Mouse (Mus musculus) brain, adult 2 months (tissue): ENCODE measurements at regions not wholly inside any gene's neighbourhood (a gene's known extent, or its start where the extent isn't known, plus 50 kb on each side); places are given as distances from the start of the nearest gene placed in this dataset.
A peak's percentile ranks its signal among the peaks of the same experiment; 100 is the strongest.

Experiments used
- DNase-seq: peaks from one replicate; pipeline ENCODE4 v3.0.0; 2011; ENCODE audit warnings: low read depth, low spot score

- DNase-seq = no peak
These were observed 255.7 kb downstream of the Stim2 start for GRCm38 (mm10) chr5:54254005-54254404.

- DNase-seq = peak; percentile 82
These were observed 259.9 kb downstream of the Stim2 start for GRCm38 (mm10) chr5:54258087-54258733.

GRCm38 (mm10) chr5:54264867-54265434 is 266.7 kb downstream of the Stim2 start:
- no peak for DNase-seq

- no peak for DNase-seq
These were observed 269.7 kb downstream of the Stim2 start for GRCm38 (mm10) chr5:54267905-54268590.

- DNase-seq = peak; percentile 47
These were observed 281.1 kb downstream of the Stim2 start for GRCm38 (mm10) chr5:54279357-54279756.

GRCm38 (mm10) chr5:54280670-54281069 is 282.4 kb downstream of the Stim2 start:
- DNase-seq = no peak

GRCm38 (mm10) chr5:54281121-54281520 is 282.8 kb downstream of the Stim2 start:
- no peak for DNase-seq

- DNase-seq = no peak
These were observed 292.2 kb downstream of the Stim2 start for GRCm38 (mm10) chr5:54290372-54291080.

- no peak for DNase-seq
These were observed 293.6 kb downstream of the Stim2 start for GRCm38 (mm10) chr5:54291940-54292339.

GRCm38 (mm10) chr5:54313660-54314279 is 315.5 kb downstream of the Stim2 start:
- no peak for DNase-seq

- DNase-seq = no peak
These were observed 332.1 kb downstream of the Stim2 start for GRCm38 (mm10) chr5:54330415-54330814.

- DNase-seq = no peak
These were observed 344.7 kb downstream of the Stim2 start for GRCm38 (mm10) chr5:54342976-54343375.

GRCm38 (mm10) chr5:54343432-54343831 is 345.1 kb downstream of the Stim2 start:
- DNase-seq = no peak

- DNase-seq = peak; percentile 23
These were observed 350.7 kb downstream of the Stim2 start for GRCm38 (mm10) chr5:54348820-54349596.

- DNase-seq = no peak
These were observed 351.6 kb downstream of the Stim2 start for GRCm38 (mm10) chr5:54349775-54350332.

- DNase-seq = no peak
These were observed 357.8 kb downstream of the Stim2 start for GRCm38 (mm10) chr5:54356105-54356504.

GRCm38 (mm10) chr5:54357501-54357900 is 359.2 kb downstream of the Stim2 start:
- peak; percentile 25 for DNase-seq

- DNase-seq = no peak
These were observed 359.9 kb downstream of the Stim2 start for GRCm38 (mm10) chr5:54358221-54358620.
